Mouse (Mus musculus) urinary bladder, postnatal 4 days (tissue): Measurements from ENCODE around the gene Cactin.

Experiments used
- DNase-seq, 2 experiments: peaks; one replicate each; pipeline ENCODE4 v3.0.0; 2021 to 2022; ENCODE audit warnings: low spot score in 2 of 2

The Cactin gene

GRCm38 (mm10) chr10:81319330-81319699 is 1.6 kb upstream of the Cactin start:
- DNase-seq: no peak

- DNase-seq: peak in 1 of 2 experiments; percentile 94
Measured at GRCm38 (mm10) chr10:81319741-81320549, 958 bp upstream of the Cactin start.

GRCm38 (mm10) chr10:81321436-81321835 is 533 bp downstream of the Cactin start:
- DNase-seq: no peak

- DNase-seq: no peak
Measured at GRCm38 (mm10) chr10:81322444-81322843, 1.5 kb downstream of the Cactin start.

- no peak for DNase-seq
Measured at GRCm38 (mm10) chr10:81323141-81323775, 2.4 kb downstream of the Cactin start.

- DNase-seq: no peak
Measured at GRCm38 (mm10) chr10:81323791-81324530, 3.1 kb downstream of the Cactin start.

GRCm38 (mm10) chr10:81325176-81325575 is 4.3 kb downstream of the Cactin start:
- DNase-seq: no peak

GRCm38 (mm10) chr10:81325781-81326180 is 4.9 kb downstream of the Cactin start:
- DNase-seq: no peak

GRCm38 (mm10) chr10:81326858-81327257 is 6.0 kb downstream of the Cactin start:
- DNase-seq: no peak

- DNase-seq: no peak
Measured at GRCm38 (mm10) chr10:81327959-81328358, 7.1 kb downstream of the Cactin start.

GRCm38 (mm10) chr10:81328386-81328785 is 7.5 kb downstream of the Cactin start, which contains the start of gene Tbxa2r:
TSS of gene Tbxa2r (plus strand) at chr10:81328731.
- DNase-seq: peak in 1 of 2 experiments; percentile 68

GRCm38 (mm10) chr10:81329194-81329975 is 8.5 kb downstream of the Cactin start:
- peak in 1 of 2 experiments; percentile 79 for DNase-seq

GRCm38 (mm10) chr10:81330007-81330406 is 9.1 kb downstream of the Cactin start:
- DNase-seq: no peak

GRCm38 (mm10) chr10:81332277-81332676 is 11.4 kb downstream of the Cactin start:
- no peak for DNase-seq

GRCm38 (mm10) chr10:81334324-81334723 is 13.4 kb downstream of the Cactin start:
- no peak for DNase-seq

GRCm38 (mm10) chr10:81335393-81336340 is 14.8 kb downstream of the Cactin start:
- DNase-seq: peak in 1 of 2 experiments; percentile 60

- DNase-seq: no peak
Measured at GRCm38 (mm10) chr10:81336558-81336957, 15.7 kb downstream of the Cactin start.

GRCm38 (mm10) chr10:81340551-81341332 is 19.8 kb downstream of the Cactin start:
- no peak for DNase-seq

- DNase-seq: peak; percentile 61 to 82
Measured at GRCm38 (mm10) chr10:81341333-81341949, 20.5 kb downstream of the Cactin start.
